Mouse (Mus musculus): Measurements from ENCODE around the gene Tagln2. TPM values are rescaled to one million over a fixed set of nuclear protein-coding genes. Genes with fewer than 3 reads are reported as not detected.
A peak's percentile ranks its signal among the peaks of the same experiment; 100 is the strongest.

Tagln2 gene
- total and polyA plus RNA-seq, 2 experiments from 2014 or later, result 203 to 235 TPM

DNA sequence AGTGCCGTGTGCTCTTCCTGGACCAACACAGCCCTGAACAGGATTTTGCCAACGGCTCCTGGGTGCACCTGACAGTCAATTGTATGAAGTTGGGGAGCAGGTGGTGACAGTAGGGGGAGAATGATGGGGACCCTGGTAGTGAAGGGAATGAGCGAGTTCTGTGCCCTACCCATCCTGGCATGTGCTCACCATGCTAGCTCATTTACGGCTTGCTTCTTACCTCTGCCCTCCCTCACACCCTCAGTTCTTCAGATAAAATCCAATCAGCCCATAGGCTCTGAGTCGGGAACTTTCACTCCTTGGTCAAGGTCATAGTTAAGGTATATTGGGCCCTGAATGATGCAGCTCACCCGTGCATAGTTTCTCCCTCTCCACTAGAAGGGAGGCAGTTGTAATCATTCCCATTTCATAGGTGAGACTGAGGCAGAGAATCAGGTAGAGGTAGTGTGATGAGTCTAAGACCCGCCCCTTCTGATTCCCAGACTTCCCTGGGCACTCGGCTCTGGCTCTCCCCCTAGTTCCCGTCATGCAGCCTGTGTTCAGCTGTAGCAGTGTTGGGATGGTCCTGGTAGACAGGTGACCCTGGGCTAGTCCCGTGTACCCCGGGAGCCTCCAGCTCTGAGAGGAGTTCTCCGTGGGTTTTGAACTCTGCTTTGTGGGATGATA is 10.1 kb upstream of the Tagln2 start:
- WGBS, result 42% methylated on average over 12 of the region's 12 CpGs
- peak; percentile 24; the same call in 1 of the 2 replicates for ATAC-seq (ENCODE audit: insufficient read depth, low read depth)

GRCm38 (mm10) chr1:172490261-172490661 is 9.6 kb upstream of the Tagln2 start:
- peak; percentile 64 for ATAC-seq (ENCODE audit: insufficient read depth, low read depth)
- no peak overlapping the region for H3K27ac ChIP-seq (ENCODE audit: low read depth)
- peak overlapping the region; percentile 39 for H3K4me3 ChIP-seq (ENCODE audit: low read depth, low read length)
- 3% methylated on average over 10 of the region's 10 CpGs for WGBS
- H3K9me3 ChIP-seq (replicated peaks; ENCODE audit: control insufficient read depth, low read length), result no peaks in the 10 kb centered on the region
- H3K27me3 ChIP-seq (ENCODE audit: control insufficient read depth, insufficient read depth, low read length), result peaks cover 8% of the 10 kb centered on the region; the same call in 1 of the 2 replicates
- no peak overlapping the region; the same call in 1 of the 2 replicates for H3K9ac ChIP-seq (replicated peaks; ENCODE audit: low read depth, low read length)
- TF ChIP-seq CTCF (IDR thresholded peaks at IDR 0.05; ENCODE audit: low read depth) (peak; percentile 96), EP300 (IDR thresholded peaks at IDR 0.05; ENCODE audit: low read depth) (no peak)
- H3K4me1 ChIP-seq (ENCODE audit: control insufficient read depth, insufficient read depth), result no peaks in the 10 kb centered on the region; the same call in 1 of the 2 replicates
- H3K4me2 ChIP-seq (ENCODE audit: low read depth, low read length), result peak overlapping the region; percentile 68
- no peaks in the 10 kb centered on the region for H3K36me3 ChIP-seq (replicated peaks; ENCODE audit: control insufficient read depth, insufficient read depth, low read length)
- DNase-seq (ENCODE audit: low spot score), result peak; percentile 36

More for the DNA sequence above, 10.1 kb upstream of the Tagln2 start:
- Histone ChIP-seq H3K4me2 (ENCODE audit: low read depth, low read length) (peak overlapping the region; percentile 68), H3K4me3 (ENCODE audit: low read depth, low read length) (peak overlapping the region; percentile 39), H3K36me3 (replicated peaks; ENCODE audit: control insufficient read depth, insufficient read depth, low read length) (no peaks in the 10 kb centered on the region), H3K4me1 (ENCODE audit: control insufficient read depth, insufficient read depth) (no peaks in the 10 kb centered on the region; the same call in 1 of the 2 replicates), H3K27me3 (ENCODE audit: control insufficient read depth, insufficient read depth, low read length) (peaks cover 8% of the 10 kb centered on the region; the same call in 1 of the 2 replicates), H3K9ac (replicated peaks; ENCODE audit: low read depth, low read length) (no peak overlapping the region), H3K9me3 (replicated peaks; ENCODE audit: control insufficient read depth, low read length) (no peaks in the 10 kb centered on the region), H3K27ac (ENCODE audit: low read depth) (no peak overlapping the region)
- DNase-seq (ENCODE audit: low spot score), result no peak
- TF ChIP-seq CTCF (IDR thresholded peaks at IDR 0.05; ENCODE audit: low read depth), result no peak
- TF ChIP-seq EP300 (IDR thresholded peaks at IDR 0.05; ENCODE audit: low read depth), result no peak

GRCm38 (mm10) chr1:172492047-172492446 is 7.8 kb upstream of the Tagln2 start:
- ATAC-seq (ENCODE audit: insufficient read depth, low read depth) (no peak), DNase-seq (ENCODE audit: low spot score) (no peak)
- Histone ChIP-seq H3K4me2 (ENCODE audit: low read depth, low read length) (no peak overlapping the region), H3K4me3 (ENCODE audit: low read depth, low read length) (no peak overlapping the region), H3K27ac (ENCODE audit: low read depth) (no peak overlapping the region), H3K36me3 (replicated peaks; ENCODE audit: control insufficient read depth, insufficient read depth, low read length) (no peaks in the 10 kb centered on the region), H3K9ac (replicated peaks; ENCODE audit: low read depth, low read length) (no peak overlapping the region), H3K27me3 (ENCODE audit: control insufficient read depth, insufficient read depth, low read length) (peaks cover 5% of the 10 kb centered on the region; the same call in 1 of the 2 replicates), H3K9me3 (replicated peaks; ENCODE audit: control insufficient read depth, low read length) (no peaks in the 10 kb centered on the region), H3K4me1 (ENCODE audit: control insufficient read depth, insufficient read depth) (no peaks in the 10 kb centered on the region; the same call in 1 of the 2 replicates)
- TF ChIP-seq CTCF (IDR thresholded peaks at IDR 0.05; ENCODE audit: low read depth) (no peak), EP300 (IDR thresholded peaks at IDR 0.05; ENCODE audit: low read depth) (no peak)
- WGBS, result 77% methylated on average over 8 of the region's 8 CpGs

GRCm38 (mm10) chr1:172493516-172493915 is 6.3 kb upstream of the Tagln2 start:
- WGBS, result 42% methylated on average over 6 of the region's 6 CpGs
- ATAC-seq (ENCODE audit: insufficient read depth, low read depth), result no peak

DNA sequence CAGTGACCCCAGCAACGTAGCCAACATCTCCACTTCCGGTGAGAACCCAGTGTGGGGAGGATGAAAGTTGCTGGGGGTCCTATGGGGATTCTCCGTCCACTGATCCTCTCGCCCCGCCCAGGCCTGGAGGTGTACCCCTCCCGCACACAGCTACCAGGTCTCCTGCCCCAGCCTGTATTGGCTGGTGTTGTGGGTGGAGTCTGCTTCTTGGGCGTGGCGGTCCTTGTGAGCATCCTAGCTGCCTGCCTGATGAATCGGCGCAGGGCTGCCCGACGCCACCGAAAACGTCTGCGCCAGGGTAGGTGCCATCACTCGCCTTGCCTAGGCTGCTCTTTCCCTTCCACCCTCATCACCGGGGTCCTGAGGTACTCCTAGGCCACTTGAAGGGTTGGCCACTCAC is 3.8 kb upstream of the Tagln2 start:
- Histone ChIP-seq H3K27me3 (ENCODE audit: control insufficient read depth, insufficient read depth, low read length) (no peaks in the 10 kb centered on the region), H3K27ac (ENCODE audit: low read depth) (no peak overlapping the region), H3K4me2 (ENCODE audit: low read depth, low read length) (no peak overlapping the region), H3K9ac (replicated peaks; ENCODE audit: low read depth, low read length) (no peak overlapping the region), H3K4me3 (ENCODE audit: low read depth, low read length) (no peak overlapping the region), H3K36me3 (replicated peaks; ENCODE audit: control insufficient read depth, insufficient read depth, low read length) (no peaks in the 10 kb centered on the region), H3K4me1 (ENCODE audit: control insufficient read depth, insufficient read depth) (peaks cover 6% of the 10 kb centered on the region; the same call in 1 of the 2 replicates), H3K9me3 (replicated peaks; ENCODE audit: control insufficient read depth, low read length) (no peaks in the 10 kb centered on the region)
- TF ChIP-seq CTCF (IDR thresholded peaks at IDR 0.05; ENCODE audit: low read depth), result no peak
- no peak for TF ChIP-seq EP300 (IDR thresholded peaks at IDR 0.05; ENCODE audit: low read depth)
- no peak for ATAC-seq (ENCODE audit: insufficient read depth, low read depth)
- no peak for DNase-seq (ENCODE audit: low spot score)
- WGBS, result 73% methylated on average over 17 of the region's 17 CpGs

More at GRCm38 (mm10) chr1:172493516-172493915, 6.3 kb upstream of the Tagln2 start:
- DNase-seq (ENCODE audit: low spot score), result no peak
- peaks cover 5% of the 10 kb centered on the region; the same call in 1 of the 2 replicates for H3K27me3 ChIP-seq (ENCODE audit: control insufficient read depth, insufficient read depth, low read length)
- H3K4me1 ChIP-seq (ENCODE audit: control insufficient read depth, insufficient read depth), result no peaks in the 10 kb centered on the region; the same call in 1 of the 2 replicates
- TF ChIP-seq CTCF (IDR thresholded peaks at IDR 0.05; ENCODE audit: low read depth) (no peak), EP300 (IDR thresholded peaks at IDR 0.05; ENCODE audit: low read depth) (no peak)
- no peaks in the 10 kb centered on the region for H3K36me3 ChIP-seq (replicated peaks; ENCODE audit: control insufficient read depth, insufficient read depth, low read length)
- H3K9ac ChIP-seq (replicated peaks; ENCODE audit: low read depth, low read length), result no peak overlapping the region
- H3K9me3 ChIP-seq (replicated peaks; ENCODE audit: control insufficient read depth, low read length), result no peaks in the 10 kb centered on the region
- H3K27ac ChIP-seq (ENCODE audit: low read depth), result no peak overlapping the region
- no peak overlapping the region for H3K4me2 ChIP-seq (ENCODE audit: low read depth, low read length)
- no peak overlapping the region for H3K4me3 ChIP-seq (ENCODE audit: low read depth, low read length)

Data from heart, postnatal 0 days (tissue).